18 mouse cellular contexts compared by ENCODE assay signal in the genomic region with DNA sequence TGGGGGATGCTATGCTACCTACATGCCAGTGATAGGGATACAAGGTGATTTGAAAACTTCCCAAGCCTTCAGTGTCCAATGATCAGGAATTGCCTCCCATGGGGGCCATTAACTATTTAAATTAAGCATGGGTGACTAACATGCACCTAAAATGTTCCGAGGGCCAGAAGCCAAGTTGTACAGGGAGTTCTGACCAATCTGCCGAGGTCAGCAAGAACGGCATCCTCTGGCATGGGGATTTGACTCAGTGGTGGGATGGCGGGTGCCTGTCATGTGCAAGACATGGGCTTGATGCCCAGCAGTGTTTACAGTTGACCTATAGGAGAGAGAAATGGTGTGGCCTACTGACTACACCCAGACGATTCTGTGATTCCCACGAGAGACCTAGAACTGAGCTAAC.
DNase-seq lines count a peak whose midpoint lies in the region; TF ChIP-seq lines count a peak whose summit lies in the region.
"Had no signal": no experiment of that assay in that cellular context is flagged by ENCODE, and none has a peak within 500 bp of the region (broad histone marks: within the 10 kb centered on the region; RNA-seq: fewer than 3 reads in every experiment).

No protein-coding gene starts in this region.

- peak; percentile 78 for DNase-seq in heart, adult 11 months
- DNase-seq in heart, adult 18-20 months: no peak
- peak; percentile 9 for DNase-seq in NIH3T3 (ENCODE audit: low read depth)
- no peak for DNase-seq in layer of hippocampus, adult 11-12 months (ENCODE audit: low spot score)
- DNase-seq in gastrocnemius, adult 2 months: no peak
- DNase-seq: adrenal gland, adult 2 months; adrenal gland, postnatal 10 days; adrenal gland, postnatal 25 days; B cell, adult 2 months; cerebellum, adult 11-12 months; cerebellum, adult 9-10 months; cerebellum, postnatal 10 days; cerebellum, postnatal 25 days; forebrain, postnatal 0 days had no signal

- no peak overlapping the region for H3K4me3 ChIP-seq in gastrocnemius, adult 2 months
- H3K4me3 ChIP-seq: embryonic facial prominence, embryonic 10.5 days; embryonic facial prominence, embryonic 12.5 days; forebrain, embryonic 13.5 days; forebrain, embryonic 15.5 days had no signal

- no peak for TF ChIP-seq CTCF in gastrocnemius, adult 2 months (IDR thresholded peaks at IDR 0.05)

- intact Hi-C loops in gastrocnemius, adult 2 months (cut with DNase I): no loop called here

- no peak overlapping the region for H3K27ac ChIP-seq in gastrocnemius, adult 2 months
- H3K27ac ChIP-seq: embryonic facial prominence, embryonic 10.5 days; embryonic facial prominence, embryonic 12.5 days; forebrain, embryonic 13.5 days; forebrain, embryonic 15.5 days had no signal

Comparison
In these comparisons a context has a peak if more than half of its experiments do, and no peak if none do; other contexts are left out.
1. DNase-seq: peak in heart, adult 11 months (single experiment) and NIH3T3 (single experiment); none in heart, adult 18-20 months (0 of 2), layer of hippocampus, adult 11-12 months (single experiment) and gastrocnemius, adult 2 months (single experiment).